Mouse (Mus musculus): ENCODE results near the gene Tmx2.
"Not testable (repeated sequence)": the region's sequence is repeated elsewhere in the genome, so short reads cannot be mapped to it uniquely, and the experiment has no call there.

Gene Tmx2

GRCm38 (mm10) chr2:84679016-84679415 lies at the start of gene Tmx2:
TSS of gene Tmx2 (minus strand) at chr2:84679140.
- peak; percentile 21 for DNase-seq

DNA sequence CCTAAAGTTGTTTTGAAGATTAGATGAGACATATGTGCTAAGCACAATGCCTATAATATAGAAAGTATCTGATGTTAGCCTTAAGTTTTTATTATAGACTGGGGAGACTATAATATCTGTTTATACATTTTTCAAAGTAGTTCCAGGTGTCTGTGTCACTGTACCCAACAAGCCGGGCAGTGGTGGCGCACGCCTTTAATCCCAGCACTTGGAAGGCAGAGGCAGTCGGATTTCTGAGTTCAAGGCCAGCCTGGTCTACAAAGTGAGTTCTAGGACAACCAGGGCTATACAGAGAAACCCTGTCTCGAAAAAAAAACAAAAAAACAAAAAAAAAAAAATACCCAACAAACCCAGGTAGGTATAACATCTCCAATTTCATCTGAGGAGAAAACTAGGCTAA lies 49.3 kb upstream of the Tmx2 start:
- DNase-seq = not testable (repeated sequence)

GRCm38 (mm10) chr2:84727172-84727858 lies 48.4 kb upstream of the Tmx2 start, which contains the start of gene Clp1:
TSS of gene Clp1 (minus strand) at chr2:84727350.
- DNase-seq = peak; percentile 96

- no peak for DNase-seq
These were observed 47.8 kb upstream of the Tmx2 start for GRCm38 (mm10) chr2:84726716-84727115.

- DNase-seq = no peak
These were observed 46.8 kb upstream of the Tmx2 start for GRCm38 (mm10) chr2:84725770-84726169.

- no peak for DNase-seq
These were observed 44.9 kb upstream of the Tmx2 start for GRCm38 (mm10) chr2:84723856-84724255.

- DNase-seq = no peak
These were observed 42.2 kb upstream of the Tmx2 start for GRCm38 (mm10) chr2:84721182-84721581.

GRCm38 (mm10) chr2:84720718-84721117 lies 41.8 kb upstream of the Tmx2 start:
- no peak for DNase-seq

GRCm38 (mm10) chr2:84717357-84717756 lies 38.4 kb upstream of the Tmx2 start:
- DNase-seq = no peak

DNA sequence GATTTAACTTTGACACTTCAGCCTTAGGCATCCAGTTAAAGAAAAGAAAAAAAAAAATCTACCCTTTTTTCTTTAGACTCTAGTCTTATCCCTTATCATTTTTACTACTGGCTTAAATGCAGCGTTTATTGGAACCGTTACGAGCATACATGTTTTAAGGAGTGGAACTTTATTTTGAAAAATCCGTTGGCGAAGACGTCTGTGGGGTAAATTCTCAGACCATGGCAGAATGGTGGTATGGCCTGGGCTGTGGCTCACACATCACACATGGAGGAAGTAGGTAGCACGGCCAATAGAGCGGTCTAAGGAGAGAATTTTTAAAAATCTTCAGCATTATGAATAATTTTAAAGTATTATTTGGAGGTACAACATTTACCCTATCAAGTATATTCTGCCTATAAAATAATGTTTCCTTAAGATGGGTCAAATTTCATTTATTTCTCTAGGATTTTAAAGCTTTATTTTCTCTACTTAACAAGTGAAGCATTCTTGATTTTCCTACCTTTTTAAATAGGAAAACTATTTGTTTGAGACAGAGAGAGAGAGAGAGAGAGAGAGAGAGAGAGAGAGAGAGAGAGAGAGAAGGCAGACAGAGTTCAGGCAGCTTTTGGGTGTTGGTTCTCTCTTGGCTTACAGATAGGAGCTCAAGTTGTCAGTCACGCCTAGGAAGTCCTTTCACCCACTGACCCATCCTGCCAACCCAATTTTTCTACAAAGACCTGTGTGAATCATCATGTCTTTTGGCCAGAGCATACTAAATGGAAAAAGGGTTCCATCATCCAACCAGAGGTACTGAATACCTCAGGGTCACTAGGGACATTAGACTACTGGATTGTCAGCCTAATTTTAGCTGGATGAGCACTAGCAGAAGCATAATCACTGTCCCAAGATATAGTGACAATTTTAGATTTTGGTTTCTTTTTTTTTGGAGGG lies 37.7 kb upstream of the Tmx2 start:
- DNase-seq = no peak

GRCm38 (mm10) chr2:84715562-84716361 lies 36.8 kb upstream of the Tmx2 start:
- peak; percentile 82 for DNase-seq

DNA sequence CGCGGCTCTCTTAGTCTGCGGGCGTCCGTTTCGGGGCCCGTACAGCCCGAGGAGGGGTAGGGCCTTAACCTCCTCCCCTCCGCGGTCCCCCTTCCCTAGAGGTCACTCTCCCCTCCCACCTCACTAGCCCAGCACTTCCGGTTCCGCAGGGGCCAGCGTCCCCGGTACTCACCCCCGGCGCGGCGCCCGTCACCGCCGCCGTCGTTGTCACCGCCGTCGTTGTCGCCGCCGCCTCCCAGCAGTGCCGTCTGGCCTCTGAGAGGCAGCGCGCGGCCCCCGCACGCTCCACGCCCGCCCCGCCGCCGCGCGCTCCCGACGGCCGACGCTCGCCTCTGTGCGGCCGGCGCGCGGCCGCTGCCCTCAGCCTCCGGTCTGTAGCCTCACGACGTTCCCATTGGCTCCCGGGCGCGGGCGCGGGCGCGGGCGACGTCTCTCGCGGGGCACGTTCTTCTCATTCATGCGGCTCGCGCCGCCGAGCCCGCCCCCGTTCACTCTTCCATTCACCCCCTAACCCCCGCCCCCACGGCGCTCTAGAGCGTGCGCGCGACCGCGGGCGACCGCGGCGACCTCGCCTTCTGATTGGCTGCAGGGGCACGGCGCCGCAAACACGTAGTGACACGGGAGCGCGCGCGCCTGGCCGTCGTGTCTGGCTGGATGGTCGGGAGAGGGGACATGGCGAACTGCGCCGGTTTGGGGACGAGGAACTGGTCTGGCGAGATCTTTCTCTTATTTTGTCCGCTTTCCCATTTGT lies 36.0 kb upstream of the Tmx2 start, which contains the start of gene Zdhhc5:
Zdhhc5 (minus strand) TSS at position 370 of the 751 bp plus-strand sequence.
- DNase-seq = peak; percentile 99

GRCm38 (mm10) chr2:84714422-84714810 lies 35.5 kb upstream of the Tmx2 start:
- no peak for DNase-seq

DNA sequence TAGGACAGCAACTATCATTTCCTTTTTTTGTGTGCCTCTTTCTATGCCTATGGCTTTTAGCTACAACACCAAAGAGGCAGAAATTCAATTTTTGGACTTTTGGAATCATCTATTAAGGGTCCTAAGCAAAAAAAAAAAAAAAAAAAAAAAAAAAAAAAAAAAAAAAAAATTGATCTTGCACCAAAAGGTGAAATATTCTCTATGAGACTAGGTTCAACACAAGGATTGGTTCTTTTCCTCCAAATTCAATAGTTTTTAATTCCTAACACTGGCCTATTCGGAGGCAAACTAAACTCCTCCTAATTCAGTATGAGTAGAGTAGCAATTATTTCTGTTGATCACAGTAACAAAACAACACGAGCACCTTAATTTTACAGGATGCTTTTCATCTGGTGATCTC lies 33.0 kb upstream of the Tmx2 start:
- no peak for DNase-seq

GRCm38 (mm10) chr2:84707523-84707922 lies 28.6 kb upstream of the Tmx2 start:
- DNase-seq = no peak

DNA sequence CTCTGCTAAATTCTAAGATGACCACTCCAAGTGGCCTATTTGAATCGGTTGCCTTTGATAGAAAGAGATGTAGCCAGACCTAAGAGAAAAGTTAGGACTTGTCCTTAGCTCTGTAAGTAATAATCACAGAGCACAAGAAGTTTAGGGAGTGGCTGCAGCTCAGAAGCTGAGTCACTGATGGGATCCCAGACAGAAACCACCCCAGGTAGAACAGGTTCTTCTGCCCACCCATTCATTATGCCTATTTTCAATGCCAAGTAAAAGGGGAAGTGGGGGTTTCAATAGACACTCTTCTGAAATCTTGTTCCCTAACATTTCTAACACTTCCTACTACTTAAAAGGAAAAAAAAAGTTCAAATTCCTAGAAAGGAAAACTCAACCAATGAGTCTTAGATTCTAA lies 26.4 kb upstream of the Tmx2 start:
- no peak for DNase-seq

- DNase-seq = no peak
These were observed 25.4 kb upstream of the Tmx2 start for GRCm38 (mm10) chr2:84704329-84704728.

GRCm38 (mm10) chr2:84703497-84703896 lies 24.6 kb upstream of the Tmx2 start:
- DNase-seq = no peak

- no peak for DNase-seq
These were observed 16.2 kb upstream of the Tmx2 start for GRCm38 (mm10) chr2:84695007-84695695.

DNA sequence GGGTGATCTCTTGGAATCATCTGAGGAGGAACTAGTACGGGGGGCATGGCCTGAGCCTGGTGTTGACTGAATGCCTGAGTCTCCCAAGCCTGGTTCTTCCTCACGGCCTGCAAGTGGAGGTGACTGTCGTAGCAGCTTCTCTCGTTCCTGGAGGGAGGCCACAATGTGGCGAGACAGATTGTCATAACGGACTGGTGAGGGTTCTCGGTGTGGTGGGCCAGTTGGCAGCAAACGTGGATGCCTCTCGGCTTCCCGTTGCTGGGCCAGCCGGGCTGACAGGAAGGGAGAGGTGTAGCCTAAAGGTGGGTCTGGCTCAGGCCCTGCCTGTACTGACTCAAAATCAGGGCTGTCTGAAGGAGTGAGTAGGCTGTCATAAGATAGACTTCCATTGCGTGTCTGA lies 11.1 kb upstream of the Tmx2 start:
- no peak for DNase-seq

- DNase-seq = no peak
These were observed 9.3 kb upstream of the Tmx2 start for GRCm38 (mm10) chr2:84688080-84688844.
